Mouse (Mus musculus): ENCODE data around the gene Pik3r1. TPM values are rescaled to one million over a fixed set of nuclear protein-coding genes. Genes with fewer than 3 reads are reported as not detected.

Pik3r1 gene
- polyA plus RNA-seq, 1 experiment from 2014 or later: 44.6 TPM

DNA sequence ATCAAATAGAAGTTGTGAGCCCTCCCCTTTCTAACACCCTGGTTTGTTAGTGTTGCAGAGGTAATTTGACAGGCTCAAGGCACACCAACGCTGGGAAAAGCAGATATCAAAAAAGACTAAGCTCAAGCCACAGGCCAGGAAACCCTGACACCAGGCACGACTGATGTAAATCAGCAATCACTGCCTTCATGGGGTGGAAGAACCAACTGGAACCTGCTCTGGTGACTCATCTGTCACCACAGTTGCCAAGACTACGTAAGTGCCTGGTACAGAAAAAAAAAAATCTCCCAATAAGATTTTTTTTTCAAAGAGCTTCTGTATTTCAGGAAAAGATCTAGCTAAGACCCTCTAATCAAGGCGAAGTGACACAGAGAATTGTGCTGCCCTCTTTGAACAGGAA lies 135.2 kb downstream of the Pik3r1 start:
- Histone ChIP-seq H3K4me1 (replicated peaks; ENCODE audit: control insufficient read depth, insufficient read depth) (no peaks in the 10 kb centered on the region), H3K9ac (ENCODE audit: low read length) (no peak overlapping the region), H3K27ac (replicated peaks) (no peak overlapping the region), H3K4me3 (ENCODE audit: low read depth, low read length) (no peak overlapping the region), H3K27me3 (ENCODE audit: control insufficient read depth, insufficient read depth, low read length) (no peaks in the 10 kb centered on the region), H3K4me2 (replicated peaks; ENCODE audit: low read depth) (no peak overlapping the region), H3K36me3 (ENCODE audit: control insufficient read depth, insufficient read depth, low read length) (no peaks in the 10 kb centered on the region), H3K9me3 (ENCODE audit: control insufficient read depth, low read length) (no peaks in the 10 kb centered on the region)
- DNase-seq (ENCODE audit: low spot score): peak; percentile 29
- TF ChIP-seq EP300 (optimal IDR thresholded peaks at IDR 0.05) (no peak), CTCF (IDR thresholded peaks at IDR 0.05; ENCODE audit: low read depth) (no peak)
- WGBS: 54% methylated on average over 4 of the region's 4 CpGs
- peak; percentile 80 for ATAC-seq (ENCODE audit: low FRiP score, low TSS enrichment)

DNA sequence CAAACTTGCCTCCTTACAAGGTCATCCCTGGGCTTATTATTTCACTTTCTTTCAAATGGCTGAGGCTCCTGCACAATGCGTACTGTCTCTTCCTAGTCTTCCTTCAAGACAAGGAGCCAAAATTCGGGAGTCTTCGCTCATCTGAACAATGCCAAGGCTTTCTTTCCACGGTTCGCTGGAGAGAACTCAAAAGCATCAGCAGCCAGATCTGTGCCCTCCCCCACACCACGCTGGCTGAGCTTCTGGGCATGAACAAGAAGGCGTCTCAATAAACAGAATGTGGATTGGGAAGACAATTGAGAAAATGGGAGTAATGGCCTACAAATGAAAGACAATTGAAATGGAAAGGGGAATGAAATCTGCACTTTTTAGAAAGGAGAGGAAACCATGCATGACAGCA lies 136.5 kb downstream of the Pik3r1 start:
- no peaks in the 10 kb centered on the region for H3K27me3 ChIP-seq (ENCODE audit: control insufficient read depth, insufficient read depth, low read length)
- WGBS: 83% methylated on average over 7 of the region's 7 CpGs
- TF ChIP-seq EP300 (optimal IDR thresholded peaks at IDR 0.05): no peak
- TF ChIP-seq CTCF (IDR thresholded peaks at IDR 0.05; ENCODE audit: low read depth): no peak
- no peak overlapping the region for H3K4me2 ChIP-seq (replicated peaks; ENCODE audit: low read depth)
- H3K36me3 ChIP-seq (ENCODE audit: control insufficient read depth, insufficient read depth, low read length): no peaks in the 10 kb centered on the region
- ATAC-seq (ENCODE audit: low FRiP score, low TSS enrichment) (no peak), DNase-seq (ENCODE audit: low spot score) (no peak)
- H3K9ac ChIP-seq (ENCODE audit: low read length): no peak overlapping the region
- no peaks in the 10 kb centered on the region for H3K4me1 ChIP-seq (replicated peaks; ENCODE audit: control insufficient read depth, insufficient read depth)
- no peak overlapping the region for H3K27ac ChIP-seq (replicated peaks)
- H3K9me3 ChIP-seq (ENCODE audit: control insufficient read depth, low read length): no peaks in the 10 kb centered on the region
- H3K4me3 ChIP-seq (ENCODE audit: low read depth, low read length): no peak overlapping the region
